8 mouse cellular contexts compared by ENCODE assay signal in genomic region chr6:108782526-108783183, GRCm38 (mm10). TPM values are rescaled to one million over a fixed set of nuclear protein-coding genes. Genes with fewer than 3 reads are reported as not detected.
DNase-seq lines count a peak whose midpoint lies in the region; ATAC-seq and TF ChIP-seq lines count a peak whose summit lies in the region.

Gene Arl8b (plus strand): TSS chr6:108783099.

- H3K27ac ChIP-seq in heart, embryonic 12.5 days (ENCODE audit: poor library complexity, severe bottlenecking) = peak within 1 kb of the TSS; percentile 83
- peak within 1 kb of the TSS; percentile 92 for H3K27ac ChIP-seq in kidney, postnatal 0 days
- peak within 1 kb of the TSS; percentile 63 for H3K27ac ChIP-seq in liver, embryonic 11.5 days (ENCODE audit: low read depth, low read length)
- peak within 1 kb of the TSS; percentile 71 for H3K27ac ChIP-seq in stomach, embryonic 14.5 days (ENCODE audit: low read length)

- no peaks in the 10 kb centered on the region for H3K27me3 ChIP-seq in C2C12 (ENCODE audit: control insufficient read depth, insufficient read depth, insufficient read length)
- H3K27me3 ChIP-seq in erythroblast, embryonic 14.5 days (ENCODE audit: control insufficient read depth) = no peaks in the 10 kb centered on the region
- H3K27me3 ChIP-seq in heart, embryonic 12.5 days (replicated peaks) = no peaks in the 10 kb centered on the region
- no peaks in the 10 kb centered on the region for H3K27me3 ChIP-seq in kidney, postnatal 0 days (ENCODE audit: insufficient read depth, low read length)
- H3K27me3 ChIP-seq in liver, embryonic 11.5 days (replicated peaks; ENCODE audit: control insufficient read depth, insufficient read depth, low read length) = no peaks in the 10 kb centered on the region
- H3K27me3 ChIP-seq in stomach, embryonic 14.5 days (ENCODE audit: control insufficient read depth, insufficient read depth, low read length) = no peaks in the 10 kb centered on the region

- H3ac ChIP-seq in C2C12 (ENCODE audit: control insufficient read depth, insufficient read length, low read depth) = peak within 1 kb of the TSS; percentile 95

- peak; percentile 95 for ATAC-seq in heart, embryonic 12.5 days (ENCODE audit: insufficient number of reproducible peaks, low FRiP score)
- peak; percentile 95 for ATAC-seq in kidney, postnatal 0 days (replicated peaks; ENCODE audit: low FRiP score, low read depth)
- ATAC-seq in liver, embryonic 11.5 days (replicated peaks; ENCODE audit: low FRiP score) = peak; percentile 91
- ATAC-seq in stomach, embryonic 14.5 days (ENCODE audit: insufficient number of reproducible peaks, insufficient read depth, low FRiP score, low read depth) = peak; percentile 93

- peak; percentile 98 for DNase-seq in brain, embryonic 14.5 days (ENCODE audit: low read depth)
- peak; percentile 94 for DNase-seq in kidney, postnatal 0 days (ENCODE audit: low spot score)
- peak; percentile 89 for DNase-seq in liver, embryonic 11.5 days (ENCODE audit: low spot score)
- peak; percentile 97 for DNase-seq in naive thymus-derived CD4-positive, alpha-beta T cell, adult 2 months (ENCODE audit: low read depth)

- peak; percentile 96 for TF ChIP-seq CTCF in C2C12 (IDR thresholded peaks at IDR 0.05; ENCODE audit: control insufficient read depth, insufficient read depth, insufficient read length)
- TF ChIP-seq CTCF in brain, embryonic 14.5 days (IDR thresholded peaks at IDR 0.05; ENCODE audit: borderline replicate concordance, extremely low read depth, insufficient read depth, insufficient read length) = peak; percentile 92
- peak; percentile 96 for TF ChIP-seq CTCF in kidney, postnatal 0 days (IDR thresholded peaks at IDR 0.05; ENCODE audit: low read depth)

- H3K4me2 ChIP-seq in heart, embryonic 12.5 days = peak within 1 kb of the TSS; percentile 86
- peak within 1 kb of the TSS; percentile 89 for H3K4me2 ChIP-seq in kidney, postnatal 0 days (ENCODE audit: low read length)
- H3K4me2 ChIP-seq in liver, embryonic 11.5 days = peak within 1 kb of the TSS; percentile 86
- peak within 1 kb of the TSS; percentile 82 for H3K4me2 ChIP-seq in stomach, embryonic 14.5 days (replicated peaks; ENCODE audit: low read depth, low read length)

- no peaks in the 10 kb centered on the region for H3K36me3 ChIP-seq in C2C12 (ENCODE audit: control insufficient read depth, insufficient read depth)
- no peaks in the 10 kb centered on the region; the same call in 1 of the 2 replicates for H3K36me3 ChIP-seq in erythroblast, embryonic 14.5 days (ENCODE audit: control insufficient read depth)
- no peaks in the 10 kb centered on the region for H3K36me3 ChIP-seq in heart, embryonic 12.5 days
- no peaks in the 10 kb centered on the region for H3K36me3 ChIP-seq in kidney, postnatal 0 days (ENCODE audit: insufficient read depth, low read length)
- H3K36me3 ChIP-seq in liver, embryonic 11.5 days (ENCODE audit: control insufficient read depth, insufficient read depth, low read length) = peaks cover 2% of the 10 kb centered on the region; the same call in 1 of the 2 replicates
- H3K36me3 ChIP-seq in stomach, embryonic 14.5 days (ENCODE audit: control insufficient read depth, insufficient read depth, low read length) = no peaks in the 10 kb centered on the region

- H3K79me3 ChIP-seq in C2C12 (ENCODE audit: low read depth) = peaks cover 40% of the 10 kb centered on the region

- no peaks in the 10 kb centered on the region for H3K9me3 ChIP-seq in erythroblast, embryonic 14.5 days (ENCODE audit: control insufficient read depth, low read length)
- no peaks in the 10 kb centered on the region for H3K9me3 ChIP-seq in heart, embryonic 12.5 days (replicated peaks)
- H3K9me3 ChIP-seq in kidney, postnatal 0 days (replicated peaks; ENCODE audit: low read length) = no peaks in the 10 kb centered on the region
- no peaks in the 10 kb centered on the region for H3K9me3 ChIP-seq in liver, embryonic 11.5 days (ENCODE audit: control insufficient read depth, low read length)
- no peaks in the 10 kb centered on the region for H3K9me3 ChIP-seq in stomach, embryonic 14.5 days (ENCODE audit: control insufficient read depth, low read depth, low read length)

- peak within 1 kb of the TSS; percentile 87 for H3K4me3 ChIP-seq in C2C12 (ENCODE audit: insufficient read depth, poor library complexity, severe bottlenecking)
- H3K4me3 ChIP-seq in erythroblast, embryonic 14.5 days (replicated peaks) = peak within 1 kb of the TSS; percentile 90
- peak within 1 kb of the TSS; percentile 99 for H3K4me3 ChIP-seq in heart, embryonic 12.5 days
- peak within 1 kb of the TSS; percentile 87 for H3K4me3 ChIP-seq in kidney, postnatal 0 days (replicated peaks; ENCODE audit: low read depth, low read length)
- peak within 1 kb of the TSS; percentile 99 for H3K4me3 ChIP-seq in liver, embryonic 11.5 days (ENCODE audit: low read depth, low read length)
- peak within 1 kb of the TSS; percentile 97 for H3K4me3 ChIP-seq in stomach, embryonic 14.5 days (ENCODE audit: low read depth, low read length)

- H3K4me1 ChIP-seq in erythroblast, embryonic 14.5 days (ENCODE audit: control insufficient read depth) = peaks cover 39% of the 10 kb centered on the region
- peaks cover 16% of the 10 kb centered on the region for H3K4me1 ChIP-seq in heart, embryonic 12.5 days (replicated peaks)
- H3K4me1 ChIP-seq in kidney, postnatal 0 days (replicated peaks; ENCODE audit: insufficient read depth, low read length) = peaks cover 14% of the 10 kb centered on the region
- H3K4me1 ChIP-seq in liver, embryonic 11.5 days (replicated peaks; ENCODE audit: control insufficient read depth, insufficient read depth, low read length) = peaks cover 18% of the 10 kb centered on the region
- H3K4me1 ChIP-seq in stomach, embryonic 14.5 days (ENCODE audit: control insufficient read depth, insufficient read depth, low read length) = peaks cover 11% of the 10 kb centered on the region

- H3K9ac ChIP-seq in heart, embryonic 12.5 days = peak within 1 kb of the TSS; percentile 99
- peak within 1 kb of the TSS; percentile 89 for H3K9ac ChIP-seq in kidney, postnatal 0 days (ENCODE audit: low read depth, low read length)
- peak within 1 kb of the TSS; percentile 97 for H3K9ac ChIP-seq in liver, embryonic 11.5 days (ENCODE audit: low read depth, low read length)
- peak within 1 kb of the TSS; percentile 93 for H3K9ac ChIP-seq in stomach, embryonic 14.5 days (replicated peaks; ENCODE audit: low read depth, low read length)

- H3K79me2 ChIP-seq in C2C12 (ENCODE audit: control insufficient read depth, insufficient read depth) = peaks cover 48% of the 10 kb centered on the region

- TF ChIP-seq POLR2A in brain, embryonic 14.5 days (IDR thresholded peaks at IDR 0.05; ENCODE audit: borderline replicate concordance, extremely low read depth, insufficient read depth, insufficient read length, poor library complexity, severe bottlenecking) = peak; percentile 90

- WGBS in heart, embryonic 12.5 days = 10% methylated on average over 36 of the region's 36 CpGs
- 10% methylated on average over 35 of the region's 36 CpGs for WGBS in kidney, postnatal 0 days
- 11% methylated on average over 32 of the region's 36 CpGs for WGBS in liver, embryonic 11.5 days
- 11% methylated on average over 34 of the region's 36 CpGs for WGBS in stomach, embryonic 14.5 days

TF ChIP-seq in C2C12, 6 proteins besides CTCF, POLR2A, EP300 and RAD21:
- TF ChIP-seq CEBPB (IDR thresholded peaks at IDR 0.05; ENCODE audit: low read depth) (no peak), USF1 (IDR thresholded peaks at IDR 0.05; ENCODE audit: low read depth) (peak; percentile 55)

RNA-seq across cellular contexts. Expression of gene Arl8b, which starts in this region (rescaled TPM):
- polyA plus RNA-seq in C2C12 (2012; fragmentation: generic; extraction: Trizol) = 22.1 TPM
- polyA plus RNA-seq in brain, embryonic 14.5 days (2012; rRNA removed) = 29.5 and 43.5 TPM in 2 replicates
- 0.39 and 0.47 TPM in 2 replicates for polyA plus RNA-seq in erythroblast, embryonic 14.5 days (2012)
- 71.6 and 72.6 TPM in 2 replicates for polyA plus RNA-seq in heart, embryonic 12.5 days (2016; fragmentation: Nextera tagmentation; extraction: Ambion mirVana)
- polyA plus RNA-seq in kidney, postnatal 0 days (2015; fragmentation: Nextera tagmentation; extraction: Ambion mirVana) = 64.5 and 64.7 TPM in 2 replicates
- 64.1 and 81.5 TPM in 2 replicates for polyA plus RNA-seq in liver, embryonic 11.5 days (2014; fragmentation: Nextera tagmentation; extraction: Ambion mirVana)
- polyA plus RNA-seq in stomach, embryonic 14.5 days (2014; fragmentation: Nextera tagmentation; extraction: Ambion mirVana) = 82.6 and 89.0 TPM in 2 replicates

Comparison
In these comparisons a context has a peak if more than half of its experiments do, and no peak if none do; other contexts are left out.
1. Peak in every context shown above with its lines: DNase-seq, ATAC-seq, H3K4me3 ChIP-seq and H3K27ac ChIP-seq.
2. RNA of gene Arl8b (polyA plus RNA-seq): 82.6 to 89.0 TPM in stomach, embryonic 14.5 days, 71.6 to 72.6 TPM in heart, embryonic 12.5 days, 64.5 to 64.7 TPM in kidney, postnatal 0 days, 64.1 to 81.5 TPM in liver, embryonic 11.5 days, 29.5 to 43.5 TPM in brain, embryonic 14.5 days and 22.1 TPM in C2C12 (single experiment); 0.39 to 0.47 TPM in erythroblast, embryonic 14.5 days; every median in the first group is over 10 times any median in the second.